Mouse (Mus musculus) neural tube, postnatal 0 days (tissue): ENCODE data around the gene Fam47e. TPM values are rescaled to one million over a fixed set of nuclear protein-coding genes. Genes with fewer than 3 reads are reported as not detected.

ENCODE experiments used
- polyA plus RNA-seq: library from polyadenylated mRNA; unstranded; fragments of >200 nt; fragmentation: Nextera tagmentation; extraction: Ambion mirVana; gene quantifications from 2 replicates; pipeline ENCODE4 v1.2.1, GENCODE M21; 2015

The Fam47e gene
- polyA plus RNA-seq, result 1.8 and 2.2 TPM in 2 replicates

GRCm38 (mm10) chr5:92554891-92555511, at the start of gene Fam47e:
Fam47e (plus strand) TSS chr5:92555069.

GRCm38 (mm10) chr5:92506733-92507132, 48.1 kb upstream of the Fam47e start, which contains the start of gene Scarb2:
Scarb2 (minus strand) TSS chr5:92506833.

GRCm38 (mm10) chr5:92602691-92603690, 48.1 kb downstream of the Fam47e start, which contains the start of gene Stbd1:
Stbd1 (plus strand) TSS chr5:92603041.

Other genes starting within 250 kb of the Fam47e start
- gene Sdad1, start 244.6 kb upstream of the Fam47e start, polyA plus RNA-seq, result 25.6 and 26.0 TPM in 2 replicates
- gene Cxcl9, start 227.0 kb upstream of the Fam47e start, polyA plus RNA-seq, result not detected in 2 replicates
- 30.3 and 31.2 TPM in 2 replicates for gene Art3, start 223.2 kb upstream of the Fam47e start, polyA plus RNA-seq
- gene Cxcl10, start 206.2 kb upstream of the Fam47e start, polyA plus RNA-seq, result 0.23 and 1.2 TPM in 2 replicates
- 34.7 and 37.5 TPM in 2 replicates for gene Nup54, start 119.8 kb upstream of the Fam47e start, polyA plus RNA-seq
- 22.1 and 24.1 TPM in 2 replicates for gene Scarb2, start 48.2 kb upstream of the Fam47e start, polyA plus RNA-seq
- gene Stbd1, start 48.0 kb downstream of the Fam47e start, polyA plus RNA-seq, result 11.0 and 11.4 TPM in 2 replicates
- gene Ccdc158, start 120.2 kb downstream of the Fam47e start, polyA plus RNA-seq, result 0.45 and 0.50 TPM in 2 replicates
- 1.8 and 1.9 TPM in 2 replicates for gene Shroom3, start 128.4 kb downstream of the Fam47e start, polyA plus RNA-seq